Mouse (Mus musculus): Measurements from ENCODE around the gene Pisd. TPM values are rescaled to one million over a fixed set of nuclear protein-coding genes. Genes with fewer than 3 reads are reported as not detected.

Pisd gene
- polyA plus RNA-seq, 1 experiment from 2014 or later: 76.6 TPM

Other genes with a start within 250 kb of the Pisd start
- gene Yes1, start 174.5 kb downstream of the Pisd start, polyA plus RNA-seq (2015; fragmentation: Nextera tagmentation; extraction: Ambion mirVana): 23.0 and 24.8 TPM in 2 replicates
- not detected in 2 replicates for gene Gm20671, start 41.5 kb upstream of the Pisd start, polyA plus RNA-seq (2015; fragmentation: Nextera tagmentation; extraction: Ambion mirVana)
- 17.6 and 18.3 TPM in 2 replicates for gene Prr14l, start 68.6 kb upstream of the Pisd start, polyA plus RNA-seq (2015; fragmentation: Nextera tagmentation; extraction: Ambion mirVana)
- 32.8 and 36.0 TPM in 2 replicates for gene Depdc5, start 78.1 kb upstream of the Pisd start, polyA plus RNA-seq (2015; fragmentation: Nextera tagmentation; extraction: Ambion mirVana)
- gene Ywhah, start 233.2 kb upstream of the Pisd start, polyA plus RNA-seq (2015; fragmentation: Nextera tagmentation; extraction: Ambion mirVana): 470 and 500 TPM in 2 replicates